Mouse (Mus musculus) lung, postnatal 0 days (tissue): Measurements from ENCODE around the gene Cd164l2.

Source experiments
- CTCF ChIP-seq: IDR thresholded peaks from 2 replicates; pipeline ENCODE4 v1.5.1; 2016; ENCODE audit warnings: antibody characterized with exemption, mild to moderate bottlenecking
- EP300 ChIP-seq: IDR thresholded peaks from 2 replicates; pipeline ENCODE4 v1.6.1; 2016; ENCODE audit warnings: antibody characterized with exemption, mild to moderate bottlenecking, control low read depth

DNA sequence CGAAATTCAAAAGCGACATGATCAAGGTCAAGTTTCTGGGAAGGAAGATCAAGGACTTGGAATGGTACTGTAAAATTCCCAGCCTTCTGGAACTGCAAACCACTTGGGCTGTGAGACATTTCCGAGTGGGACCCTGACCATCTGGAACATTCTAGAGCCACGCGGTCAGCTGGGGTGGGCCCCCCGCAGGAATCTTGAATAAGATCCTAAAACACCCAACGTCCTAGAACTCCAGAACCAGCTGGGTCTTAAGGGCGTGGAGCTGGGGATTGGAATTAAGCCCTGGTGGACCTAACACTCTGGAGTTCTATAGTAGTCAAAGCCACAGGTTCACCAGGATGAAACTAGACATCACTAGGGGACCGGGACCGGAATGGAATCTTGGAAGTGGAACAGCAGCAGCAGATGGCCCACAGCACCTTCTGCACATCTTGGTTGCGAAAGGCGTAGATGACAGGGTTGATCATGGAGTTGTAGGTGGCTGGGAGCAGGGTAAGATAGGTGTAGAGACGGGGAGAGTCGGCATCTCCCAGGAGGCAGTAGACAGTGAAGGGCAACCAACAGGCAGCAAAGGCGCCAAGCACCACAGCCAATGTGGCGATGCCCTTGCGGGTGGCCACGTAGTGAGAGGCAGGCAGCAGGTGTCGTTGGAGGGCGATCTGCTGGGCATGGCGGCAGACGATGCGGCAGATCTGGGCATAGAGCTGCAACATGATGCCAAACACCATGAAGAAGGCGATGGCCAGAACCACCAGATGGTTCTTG lies 1.7 kb upstream of the Cd164l2 start:
- no peak for TF ChIP-seq CTCF
- TF ChIP-seq EP300: no peak
